Mouse (Mus musculus): ENCODE measurements around the gene Fam13a. TPM values are rescaled to one million over a fixed set of nuclear protein-coding genes. Genes with fewer than 3 reads are reported as not detected.
A peak's percentile ranks its signal among the peaks of the same experiment; 100 is the strongest.

Fam13a gene
- polyA plus RNA-seq, 1 experiment from 2014 or later, result 8.7 TPM

DNA sequence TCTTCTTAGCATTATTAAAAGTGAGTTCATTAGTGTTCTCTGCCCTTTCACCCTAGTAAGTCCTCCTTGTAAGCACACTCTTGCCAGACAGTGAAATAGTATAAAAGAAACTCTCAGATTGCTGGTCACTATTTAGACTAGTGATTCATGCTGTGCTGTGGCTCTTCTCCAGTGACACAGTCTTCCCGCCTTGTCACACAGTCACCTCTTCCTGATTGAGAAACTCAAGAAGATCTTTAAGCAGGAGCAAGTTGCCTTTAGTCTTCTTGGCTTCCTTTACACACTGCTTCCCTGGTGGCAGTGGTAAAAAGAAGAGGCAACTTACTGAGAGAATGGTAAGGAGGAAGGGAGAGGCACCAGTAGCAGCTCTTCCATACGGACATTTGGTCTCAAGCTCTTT lies 6.3 kb upstream of the Fam13a start:
- H3K27ac ChIP-seq (ENCODE audit: low read depth, low read length), result no peak overlapping the region
- ATAC-seq (ENCODE audit: low FRiP score, low TSS enrichment), result no peak
- no peak overlapping the region for H3K4me3 ChIP-seq (ENCODE audit: low read length)
- no peaks in the 10 kb centered on the region for H3K27me3 ChIP-seq (ENCODE audit: control insufficient read depth, insufficient read depth, low read length)
- no peak overlapping the region for H3K9ac ChIP-seq (ENCODE audit: low read depth, low read length)
- no peaks in the 10 kb centered on the region for H3K36me3 ChIP-seq (ENCODE audit: control insufficient read depth, insufficient read depth, low read length)
- H3K4me2 ChIP-seq (replicated peaks; ENCODE audit: low read depth, low read length), result no peak overlapping the region
- no peaks in the 10 kb centered on the region for H3K4me1 ChIP-seq (ENCODE audit: control insufficient read depth, insufficient read depth, low read length)
- WGBS, result 77% methylated on average over 2 of the region's 2 CpGs
- no peaks in the 10 kb centered on the region for H3K9me3 ChIP-seq (ENCODE audit: control insufficient read depth, low read length)

DNA sequence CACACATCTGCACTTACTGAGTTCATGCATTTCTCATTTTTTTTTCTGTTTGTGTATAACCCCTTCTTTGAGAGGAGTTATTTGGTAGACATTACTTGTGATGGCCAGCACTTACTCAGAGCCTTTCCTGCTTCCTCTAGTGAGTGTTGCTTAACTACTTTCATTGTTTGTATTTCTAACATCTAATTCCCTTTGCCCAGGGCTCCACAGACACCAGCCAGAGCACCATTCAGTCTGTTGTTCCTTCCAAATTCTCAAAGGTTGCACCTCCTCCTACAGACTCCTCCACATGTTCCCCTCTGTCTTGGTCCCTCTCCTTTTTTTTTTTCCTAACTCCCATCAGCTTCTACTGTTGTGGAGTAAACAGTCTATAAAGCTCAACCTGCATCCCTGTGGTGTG lies 5.7 kb upstream of the Fam13a start:
- H3K4me1 ChIP-seq (ENCODE audit: control insufficient read depth, insufficient read depth, low read length), result no peaks in the 10 kb centered on the region
- ATAC-seq (ENCODE audit: low FRiP score, low TSS enrichment), result no peak
- no peaks in the 10 kb centered on the region for H3K27me3 ChIP-seq (ENCODE audit: control insufficient read depth, insufficient read depth, low read length)
- H3K27ac ChIP-seq (ENCODE audit: low read depth, low read length), result no peak overlapping the region
- no peak overlapping the region for H3K4me3 ChIP-seq (ENCODE audit: low read length)
- H3K9ac ChIP-seq (ENCODE audit: low read depth, low read length), result no peak overlapping the region
- H3K36me3 ChIP-seq (ENCODE audit: control insufficient read depth, insufficient read depth, low read length), result no peaks in the 10 kb centered on the region
- no peaks in the 10 kb centered on the region for H3K9me3 ChIP-seq (ENCODE audit: control insufficient read depth, low read length)
- H3K4me2 ChIP-seq (replicated peaks; ENCODE audit: low read depth, low read length), result no peak overlapping the region

DNA sequence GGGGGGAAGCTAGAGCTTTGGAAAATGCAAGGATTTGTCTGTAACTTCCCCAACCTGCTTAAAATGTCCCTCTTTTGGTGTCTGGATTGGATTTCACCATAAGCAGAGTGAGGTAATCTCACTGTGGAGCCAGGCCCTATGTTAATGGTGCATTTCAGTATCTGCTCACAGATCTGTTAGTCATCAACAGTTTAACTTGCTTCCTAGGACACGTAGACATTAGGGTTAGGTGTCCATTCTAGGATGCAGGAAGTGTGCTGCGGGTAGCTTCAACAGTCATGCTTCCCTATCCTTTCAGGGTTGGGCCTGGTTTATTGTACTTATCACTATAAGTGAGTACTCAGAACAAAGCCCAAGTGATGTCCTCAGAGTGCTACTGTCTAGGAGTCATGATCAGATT lies 4.5 kb upstream of the Fam13a start:
- WGBS, result 75% methylated on average over 2 of the region's 2 CpGs
- H3K9ac ChIP-seq (ENCODE audit: low read depth, low read length), result no peak overlapping the region
- ATAC-seq (ENCODE audit: low FRiP score, low TSS enrichment), result no peak

DNA sequence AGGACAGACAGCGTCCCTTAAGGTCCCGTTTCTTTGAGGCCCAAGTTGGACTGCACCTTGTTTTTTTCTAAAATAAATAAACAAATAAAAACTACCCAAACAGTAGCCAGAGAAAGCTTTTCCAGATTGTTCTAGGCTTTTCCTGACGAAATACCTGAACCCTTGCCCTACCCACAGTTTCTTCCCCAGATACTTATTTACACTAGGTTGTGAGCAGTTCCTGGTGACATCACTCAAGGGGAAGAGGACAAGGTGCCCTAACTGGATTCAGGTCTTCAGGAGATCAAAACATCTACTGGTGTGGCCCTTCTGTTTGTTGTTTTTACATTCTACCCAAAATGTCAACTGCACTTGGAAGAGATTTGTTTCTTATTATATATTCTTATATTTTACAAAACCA lies 457 bp upstream of the Fam13a start:
- H3K4me2 ChIP-seq (replicated peaks; ENCODE audit: low read depth, low read length), result peak overlapping the region; percentile 62
- peak overlapping the region; percentile 37; the same call in 1 of the 2 replicates for H3K27ac ChIP-seq (ENCODE audit: low read depth, low read length)
- ATAC-seq (ENCODE audit: low FRiP score, low TSS enrichment), result 0 out of 2 replicates have a peak, but pooled peaks have one; percentile 17
- H3K9ac ChIP-seq (ENCODE audit: low read depth, low read length), result no peak overlapping the region
- H3K4me1 ChIP-seq (ENCODE audit: control insufficient read depth, insufficient read depth, low read length), result no peaks in the 10 kb centered on the region
- peak overlapping the region; percentile 49; the same call in 1 of the 2 replicates for H3K4me3 ChIP-seq (ENCODE audit: low read length)
- 18% methylated on average over 3 of the region's 3 CpGs for WGBS
- no peaks in the 10 kb centered on the region for H3K27me3 ChIP-seq (ENCODE audit: control insufficient read depth, insufficient read depth, low read length)
- H3K9me3 ChIP-seq (ENCODE audit: control insufficient read depth, low read length), result no peaks in the 10 kb centered on the region
- H3K36me3 ChIP-seq (ENCODE audit: control insufficient read depth, insufficient read depth, low read length), result no peaks in the 10 kb centered on the region

More for the DNA sequence above, 4.5 kb upstream of the Fam13a start:
- Histone ChIP-seq H3K27me3 (ENCODE audit: control insufficient read depth, insufficient read depth, low read length) (no peaks in the 10 kb centered on the region), H3K4me2 (replicated peaks; ENCODE audit: low read depth, low read length) (no peak overlapping the region), H3K4me1 (ENCODE audit: control insufficient read depth, insufficient read depth, low read length) (no peaks in the 10 kb centered on the region), H3K4me3 (ENCODE audit: low read length) (no peak overlapping the region), H3K36me3 (ENCODE audit: control insufficient read depth, insufficient read depth, low read length) (no peaks in the 10 kb centered on the region), H3K9me3 (ENCODE audit: control insufficient read depth, low read length) (no peaks in the 10 kb centered on the region), H3K27ac (ENCODE audit: low read depth, low read length) (no peak overlapping the region)

DNA sequence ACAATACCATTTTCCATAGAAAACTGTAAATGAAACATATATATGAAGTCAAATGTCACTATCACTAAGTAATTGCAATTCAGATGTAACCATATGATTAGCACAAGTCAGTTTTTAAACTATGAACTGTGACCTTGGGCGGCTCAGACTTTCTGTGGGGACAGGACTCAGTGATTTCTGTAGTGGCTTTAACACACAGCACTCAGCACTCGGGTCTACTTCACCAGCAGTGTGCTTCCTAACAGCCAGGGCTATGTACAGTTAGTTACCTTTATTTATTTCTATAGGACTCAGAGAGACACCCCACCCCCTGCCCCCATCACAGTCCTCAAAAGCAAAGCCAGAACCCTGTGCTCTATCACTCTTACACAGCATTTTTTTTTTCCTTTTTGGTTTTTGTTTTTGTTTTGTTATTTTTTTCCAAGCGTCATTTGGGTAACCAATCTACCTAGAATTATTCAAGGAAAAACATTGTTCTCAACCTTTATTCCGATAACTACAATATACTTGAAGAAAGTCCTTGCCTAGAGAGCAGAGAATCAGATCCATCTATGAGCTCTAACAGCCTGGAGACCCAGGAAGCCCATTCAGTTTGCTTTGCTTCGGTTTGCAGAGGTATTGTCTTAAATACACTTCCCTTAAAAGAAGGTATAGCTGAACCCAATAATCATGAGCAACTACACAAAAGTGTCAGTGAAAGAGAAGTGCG lies 740 bp downstream of the Fam13a start:
- WGBS, result 48% methylated on average over 6 of the region's 6 CpGs
- H3K27ac ChIP-seq (ENCODE audit: low read depth, low read length), result no peak overlapping the region; the same call in 1 of the 2 replicates
- peak overlapping the region; percentile 62 for H3K4me2 ChIP-seq (replicated peaks; ENCODE audit: low read depth, low read length)
- no peaks in the 10 kb centered on the region for H3K9me3 ChIP-seq (ENCODE audit: control insufficient read depth, low read length)
- no peaks in the 10 kb centered on the region for H3K4me1 ChIP-seq (ENCODE audit: control insufficient read depth, insufficient read depth, low read length)
- H3K36me3 ChIP-seq (ENCODE audit: control insufficient read depth, insufficient read depth, low read length), result no peaks in the 10 kb centered on the region
- H3K4me3 ChIP-seq (ENCODE audit: low read length), result peak overlapping the region; percentile 49
- H3K9ac ChIP-seq (ENCODE audit: low read depth, low read length), result peak overlapping the region; percentile 53; the same call in 1 of the 2 replicates
- H3K27me3 ChIP-seq (ENCODE audit: control insufficient read depth, insufficient read depth, low read length), result no peaks in the 10 kb centered on the region
- peak; percentile 5; the same call in 1 of the 2 replicates for ATAC-seq (ENCODE audit: low FRiP score, low TSS enrichment)

DNA sequence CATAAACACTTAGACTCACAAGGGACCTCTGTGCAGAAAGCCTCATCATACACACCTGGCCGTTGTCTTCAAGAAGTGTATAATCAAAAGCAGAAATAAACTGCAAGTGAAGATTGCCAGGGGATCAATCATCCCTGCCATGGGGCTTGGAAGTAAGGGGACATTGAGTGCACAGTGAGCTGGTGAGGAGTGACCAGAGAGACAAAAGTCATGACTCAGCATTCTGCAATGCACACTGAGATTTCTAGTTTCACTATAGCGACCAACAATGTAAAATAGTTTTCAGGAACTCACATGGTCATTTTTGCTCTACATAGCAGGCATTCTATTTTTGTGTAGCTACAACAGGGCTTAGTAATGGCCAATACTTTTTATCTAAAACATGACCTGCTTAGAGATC lies 1.7 kb downstream of the Fam13a start:
- no peak for ATAC-seq (ENCODE audit: low FRiP score, low TSS enrichment)
- no peak overlapping the region for H3K4me3 ChIP-seq (ENCODE audit: low read length)
- WGBS, result 82% methylated on average over 2 of the region's 2 CpGs
- no peaks in the 10 kb centered on the region for H3K27me3 ChIP-seq (ENCODE audit: control insufficient read depth, insufficient read depth, low read length)
- no peak overlapping the region for H3K27ac ChIP-seq (ENCODE audit: low read depth, low read length)
- H3K9me3 ChIP-seq (ENCODE audit: control insufficient read depth, low read length), result no peaks in the 10 kb centered on the region
- H3K4me1 ChIP-seq (ENCODE audit: control insufficient read depth, insufficient read depth, low read length), result no peaks in the 10 kb centered on the region
- no peaks in the 10 kb centered on the region for H3K36me3 ChIP-seq (ENCODE audit: control insufficient read depth, insufficient read depth, low read length)
- no peak overlapping the region for H3K9ac ChIP-seq (ENCODE audit: low read depth, low read length)
- no peak overlapping the region for H3K4me2 ChIP-seq (replicated peaks; ENCODE audit: low read depth, low read length)

DNA sequence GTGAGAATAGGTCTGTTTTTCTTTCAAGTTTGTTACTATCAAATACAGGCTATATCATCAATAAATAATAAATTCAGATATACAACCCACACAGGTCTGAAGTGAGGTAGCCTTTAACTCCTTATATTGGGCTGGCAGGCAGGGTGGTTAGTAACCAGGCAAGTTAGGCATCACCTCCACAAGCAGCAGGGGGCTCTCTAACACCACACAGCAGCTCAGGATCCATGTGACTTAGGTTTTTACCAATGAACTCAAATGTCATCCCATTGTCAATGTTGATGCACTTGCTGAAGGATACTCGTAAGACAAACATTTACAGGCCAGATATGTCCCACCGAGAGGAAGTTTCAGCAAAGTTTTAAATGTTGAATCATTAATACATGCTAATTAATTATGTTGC lies 4.0 kb downstream of the Fam13a start:
- 77% methylated on average over 2 of the region's 2 CpGs for WGBS
- H3K9ac ChIP-seq (ENCODE audit: low read depth, low read length), result no peak overlapping the region

DNA sequence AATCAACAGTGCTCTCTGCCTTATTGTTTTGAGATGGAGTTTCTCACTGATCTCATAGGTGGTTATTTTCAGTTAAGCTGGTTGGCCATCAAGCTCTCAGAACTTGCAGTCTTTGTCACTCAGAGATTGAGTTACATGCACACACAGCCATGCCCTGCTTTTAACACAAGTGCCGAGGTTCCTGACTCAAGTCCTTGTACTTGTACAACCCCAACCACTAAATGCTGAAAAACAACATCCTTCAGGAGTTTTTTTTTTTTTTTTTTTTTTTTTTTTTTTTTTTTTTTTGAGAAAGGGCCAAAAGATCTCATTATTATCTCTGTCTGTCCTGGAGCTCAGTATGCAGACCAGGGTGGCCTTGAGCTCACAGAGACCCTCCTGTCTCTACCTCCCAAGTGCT lies 4.5 kb downstream of the Fam13a start:
- 57% methylated on average over 1 of the region's 1 CpGs for WGBS
- H3K27ac ChIP-seq (ENCODE audit: low read depth, low read length), result no peak overlapping the region

More for the DNA sequence above, 4.0 kb downstream of the Fam13a start:
- Histone ChIP-seq H3K4me3 (ENCODE audit: low read length) (no peak overlapping the region), H3K4me1 (ENCODE audit: control insufficient read depth, insufficient read depth, low read length) (no peaks in the 10 kb centered on the region), H3K4me2 (replicated peaks; ENCODE audit: low read depth, low read length) (no peak overlapping the region), H3K9me3 (ENCODE audit: control insufficient read depth, low read length) (no peaks in the 10 kb centered on the region), H3K27me3 (ENCODE audit: control insufficient read depth, insufficient read depth, low read length) (no peaks in the 10 kb centered on the region), H3K27ac (ENCODE audit: low read depth, low read length) (no peak overlapping the region), H3K36me3 (ENCODE audit: control insufficient read depth, insufficient read depth, low read length) (no peaks in the 10 kb centered on the region)
- no peak for ATAC-seq (ENCODE audit: low FRiP score, low TSS enrichment)

DNA sequence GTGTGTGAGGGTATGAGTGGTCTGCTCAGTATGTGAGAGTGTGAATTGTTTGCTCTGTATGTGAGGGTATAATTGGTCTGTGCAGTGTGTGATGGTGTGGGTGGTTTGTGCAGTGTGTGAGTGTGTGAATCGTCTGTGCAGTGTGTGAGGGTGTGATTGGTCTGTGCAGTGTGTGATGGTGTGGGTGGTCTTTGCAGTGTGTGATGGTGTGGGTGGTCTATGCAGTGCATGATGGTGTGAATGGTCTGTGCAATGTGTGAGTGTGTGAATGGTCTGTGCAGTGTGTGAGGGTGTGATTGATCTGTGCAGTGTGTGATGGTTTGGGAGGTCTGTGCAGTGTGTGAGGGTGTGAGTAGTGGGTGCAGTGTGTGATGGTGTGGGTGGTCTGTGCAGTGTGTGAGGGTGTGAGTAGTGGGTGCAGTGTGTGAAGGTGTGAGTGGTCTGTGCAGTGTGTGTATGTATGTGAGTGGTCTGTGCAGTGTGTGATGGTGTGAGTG lies 8.0 kb downstream of the Fam13a start:
- Histone ChIP-seq H3K4me3 (ENCODE audit: low read length) (no peak overlapping the region), H3K36me3 (ENCODE audit: control insufficient read depth, insufficient read depth, low read length) (no peaks in the 10 kb centered on the region), H3K4me1 (ENCODE audit: control insufficient read depth, insufficient read depth, low read length) (no peaks in the 10 kb centered on the region), H3K9ac (ENCODE audit: low read depth, low read length) (no peak overlapping the region), H3K27me3 (ENCODE audit: control insufficient read depth, insufficient read depth, low read length) (no peaks in the 10 kb centered on the region), H3K9me3 (ENCODE audit: control insufficient read depth, low read length) (no peaks in the 10 kb centered on the region), H3K4me2 (replicated peaks; ENCODE audit: low read depth, low read length) (no peak overlapping the region), H3K27ac (ENCODE audit: low read depth, low read length) (no peak overlapping the region)
- peak; percentile 39; the same call in 1 of the 2 replicates for ATAC-seq (ENCODE audit: low FRiP score, low TSS enrichment)
- 83% methylated on average over 1 of the region's 1 CpGs for WGBS

More for the DNA sequence above, 4.5 kb downstream of the Fam13a start:
- H3K4me1 ChIP-seq (ENCODE audit: control insufficient read depth, insufficient read depth, low read length), result no peaks in the 10 kb centered on the region
- no peak overlapping the region for H3K4me3 ChIP-seq (ENCODE audit: low read length)
- no peak overlapping the region for H3K4me2 ChIP-seq (replicated peaks; ENCODE audit: low read depth, low read length)
- no peaks in the 10 kb centered on the region for H3K27me3 ChIP-seq (ENCODE audit: control insufficient read depth, insufficient read depth, low read length)
- no peak overlapping the region for H3K9ac ChIP-seq (ENCODE audit: low read depth, low read length)
- no peak for ATAC-seq (ENCODE audit: low FRiP score, low TSS enrichment)
- no peaks in the 10 kb centered on the region for H3K9me3 ChIP-seq (ENCODE audit: control insufficient read depth, low read length)
- H3K36me3 ChIP-seq (ENCODE audit: control insufficient read depth, insufficient read depth, low read length), result no peaks in the 10 kb centered on the region

Measured in kidney, embryonic 14.5 days (tissue).